Mouse (Mus musculus) hindbrain, embryonic 14.5 days (tissue): ENCODE measurements around the gene Pkdrej. TPM values are rescaled to one million over a fixed set of nuclear protein-coding genes. Genes with fewer than 3 reads are reported as not detected.
A peak's percentile ranks its signal among the peaks of the same experiment; 100 is the strongest.

Source experiments
- ATAC-seq: fragments of 200-750 bp; cut with Nextera tagmentation; 2 replicates; pipeline ENCODE4 v1.8.0; 2017; ENCODE audit warnings: moderate number of reproducible peaks, mild to moderate bottlenecking, moderate TSS enrichment, moderate library complexity; ENCODE audit not compliant: low FRiP score
- DNase-seq: peaks from one replicate; pipeline ENCODE4 v3.0.0-alpha.2; 2015; ENCODE audit warnings: low spot score
- H3K27ac ChIP-seq: fragments of 300-500 bp; sonication (generic); 2 replicates; pipeline ENCODE4 v1.5.1; 2014; ENCODE audit warnings: mild to moderate bottlenecking, moderate library complexity
- H3K27me3 ChIP-seq: fragments of 300-500 bp; sonication (generic); 2 replicates; pipeline ENCODE4 v1.6.1; 2014; ENCODE audit warnings: mild to moderate bottlenecking, low read length, mixed read lengths; ENCODE audit not compliant: control insufficient read depth, insufficient read depth
- H3K36me3 ChIP-seq: fragments of 300-500 bp; sonication (generic); replicated peaks from 2 replicates; pipeline ENCODE4 v1.6.1; 2014; ENCODE audit not compliant: control insufficient read depth, insufficient read depth
- H3K4me1 ChIP-seq: fragments of 300-500 bp; sonication (generic); replicated peaks from 2 replicates; pipeline ENCODE4 v1.6.1; 2014; ENCODE audit warnings: antibody characterized with exemption, low read length, mixed read lengths; ENCODE audit not compliant: control insufficient read depth, insufficient read depth
- H3K4me2 ChIP-seq: fragments of 300-500 bp; sonication (generic); replicated peaks from 2 replicates; pipeline ENCODE4 v1.6.1; 2014; ENCODE audit warnings: mild to moderate bottlenecking, moderate library complexity
- H3K4me3 ChIP-seq: fragments of 300-500 bp; sonication (generic); replicated peaks from 2 replicates; pipeline ENCODE4 v1.5.1; 2014; ENCODE audit warnings: mild to moderate bottlenecking, low read length
- H3K9ac ChIP-seq: fragments of 300-500 bp; sonication (generic); 2 replicates; pipeline ENCODE4 v1.6.1; 2014
- H3K9me3 ChIP-seq: fragments of 300-500 bp; sonication (generic); 2 replicates; pipeline ENCODE4 v1.6.1; 2016; ENCODE audit warnings: low read length; ENCODE audit not compliant: control insufficient read depth
- WGBS: fragments of 180-500 bp; shearing (Covaris S2); extraction: QIAGEN DNeasy Blood & Tissue Kit; methylation state at CpG from one replicate; pipeline ENCODE4 v1.1.7; 2014; 5-methylcytosine and 5-hydroxymethylcytosine counted together
- polyA plus RNA-seq: library from polyadenylated mRNA; unstranded; fragments of >200 nt; fragmentation: Nextera tagmentation; extraction: Ambion mirVana; gene quantifications from 2 replicates; pipeline ENCODE4 v1.2.1, GENCODE M21; 2014

Gene Pkdrej
- polyA plus RNA-seq, 1 experiment from 2014 or later: 0.11 TPM

DNA sequence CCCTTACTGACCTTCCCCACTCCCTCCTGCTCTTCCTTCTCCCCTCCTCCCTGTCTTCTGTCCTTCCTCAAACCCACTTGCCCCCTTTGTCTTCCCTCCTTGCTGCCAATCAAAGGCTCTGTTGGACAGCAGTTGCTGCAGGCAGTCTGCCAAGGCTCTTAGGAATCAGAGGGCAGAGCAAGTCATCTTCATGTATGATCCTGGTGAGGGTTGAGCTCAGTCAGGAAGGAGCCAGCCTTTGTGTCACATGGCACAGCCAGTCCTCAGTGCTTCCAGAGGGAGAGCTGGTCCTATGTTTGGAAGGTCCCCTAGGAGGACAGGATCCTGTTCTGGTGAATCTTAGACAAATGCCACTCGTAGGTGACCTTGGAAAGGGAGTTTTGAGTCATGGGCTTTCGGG, 18.6 kb downstream of the Pkdrej start:
- no peaks in the 10 kb centered on the region for H3K36me3 ChIP-seq

DNA sequence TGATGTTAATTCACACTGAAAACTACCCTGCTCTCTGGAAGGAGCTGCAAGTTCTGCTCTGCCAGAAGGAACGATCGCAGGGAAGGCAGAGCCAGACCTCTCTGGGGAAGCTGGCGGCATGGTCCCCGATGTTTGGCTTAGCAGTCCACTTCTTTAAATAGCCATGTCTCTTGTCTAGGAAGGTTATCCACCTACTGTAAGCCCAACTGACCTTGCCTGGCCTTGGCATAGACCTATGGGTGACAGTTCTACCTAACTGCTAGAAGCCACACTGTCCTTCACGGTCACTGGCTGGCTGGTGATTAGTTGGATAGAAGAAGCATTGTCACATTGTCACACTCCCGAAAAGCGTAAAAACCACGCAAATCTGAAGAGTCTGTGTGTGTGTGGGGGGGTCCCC, 22.9 kb downstream of the Pkdrej start:
- Histone ChIP-seq H3K4me2 (no peak overlapping the region), H3K36me3 (no peaks in the 10 kb centered on the region), H3K9me3 (no peaks in the 10 kb centered on the region), H3K9ac (no peak overlapping the region), H3K27ac (no peak overlapping the region), H3K4me3 (no peak overlapping the region), H3K4me1 (no peaks in the 10 kb centered on the region), H3K27me3 (no peaks in the 10 kb centered on the region)
- no peak for ATAC-seq
- WGBS: 94% methylated on average over 8 of the region's 8 CpGs
- no peak for DNase-seq

More for the DNA sequence above, 18.6 kb downstream of the Pkdrej start:
- ATAC-seq (no peak), DNase-seq (peak; percentile 24)
- Histone ChIP-seq H3K27ac (no peak overlapping the region), H3K27me3 (no peaks in the 10 kb centered on the region), H3K4me1 (no peaks in the 10 kb centered on the region), H3K9ac (no peak overlapping the region), H3K4me3 (no peak overlapping the region), H3K9me3 (no peaks in the 10 kb centered on the region), H3K4me2 (no peak overlapping the region)
- WGBS: 88% methylated on average over 2 of the region's 2 CpGs

DNA sequence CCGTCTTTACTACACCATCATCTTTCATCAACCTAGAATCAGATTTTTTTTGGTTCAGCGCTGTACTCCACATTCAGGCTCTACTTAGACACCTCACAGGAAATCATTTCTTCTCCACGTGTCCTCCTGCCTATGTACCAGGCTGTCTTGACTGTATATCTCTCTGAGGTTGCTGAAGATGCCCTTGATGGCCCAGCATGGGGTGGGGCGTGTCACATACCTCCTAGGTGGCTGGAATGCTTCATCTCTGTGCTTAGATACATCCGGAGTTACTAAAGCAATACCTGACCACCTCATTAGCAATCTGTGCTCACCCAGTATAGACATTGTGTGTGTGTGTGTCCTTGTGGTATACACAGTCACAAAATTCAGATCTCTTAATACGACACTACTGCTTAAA, 26.0 kb downstream of the Pkdrej start:
- WGBS: 84% methylated on average over 6 of the region's 6 CpGs
- Histone ChIP-seq H3K4me3 (no peak overlapping the region), H3K27me3 (no peaks in the 10 kb centered on the region), H3K4me1 (no peaks in the 10 kb centered on the region), H3K9me3 (no peaks in the 10 kb centered on the region), H3K36me3 (no peaks in the 10 kb centered on the region), H3K27ac (no peak overlapping the region), H3K9ac (no peak overlapping the region), H3K4me2 (no peak overlapping the region)
- ATAC-seq (no peak), DNase-seq (no peak)

DNA sequence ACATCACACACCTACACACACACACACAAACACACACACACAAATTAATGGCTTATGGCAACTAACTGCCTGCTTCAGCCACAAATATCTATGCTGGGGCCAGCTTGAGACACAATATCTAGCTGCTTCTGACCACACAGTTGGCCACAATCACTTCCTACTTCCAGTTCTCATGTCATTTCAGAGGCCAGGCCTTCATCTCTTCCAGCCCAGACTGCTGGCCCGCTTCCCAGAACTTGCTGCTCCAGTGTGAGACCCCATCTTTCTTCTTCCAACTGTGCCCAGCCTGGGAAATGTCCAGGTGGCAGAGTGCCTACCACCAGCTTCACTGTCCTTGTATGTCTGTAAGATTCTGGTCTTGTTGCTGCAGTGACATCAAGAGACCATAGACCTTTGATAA, 28.7 kb downstream of the Pkdrej start:
- H3K27ac ChIP-seq: no peak overlapping the region
- peak; percentile 24 for DNase-seq

DNA sequence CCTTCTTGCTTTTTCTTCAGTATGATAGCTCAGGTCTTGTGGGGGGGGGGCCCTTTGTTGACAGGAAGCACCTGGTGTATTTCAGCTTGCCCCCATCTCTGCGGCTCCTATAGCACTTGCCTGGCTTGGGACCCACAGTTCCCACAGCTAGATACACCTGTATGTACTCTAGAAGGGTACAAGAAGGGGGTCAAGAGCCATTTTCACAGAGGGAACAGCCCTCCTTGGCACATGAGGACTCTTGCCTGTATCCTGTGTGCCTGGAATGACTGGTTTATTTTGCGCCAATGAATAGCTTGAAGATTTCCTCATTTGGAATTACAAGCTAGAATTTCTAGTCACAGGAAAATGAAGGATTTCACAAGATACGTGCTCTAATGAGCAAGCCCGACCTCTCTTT, 30.1 kb downstream of the Pkdrej start:
- Histone ChIP-seq H3K27me3 (no peaks in the 10 kb centered on the region), H3K36me3 (no peaks in the 10 kb centered on the region), H3K4me3 (no peak overlapping the region), H3K27ac (no peak overlapping the region), H3K4me1 (no peaks in the 10 kb centered on the region), H3K4me2 (no peak overlapping the region), H3K9me3 (no peaks in the 10 kb centered on the region), H3K9ac (no peak overlapping the region)
- DNase-seq: no peak
- ATAC-seq: no peak
- 91% methylated on average over 4 of the region's 4 CpGs for WGBS

More for the DNA sequence above, 28.7 kb downstream of the Pkdrej start:
- 68% methylated on average over 1 of the region's 1 CpGs for WGBS
- Histone ChIP-seq H3K4me2 (no peak overlapping the region), H3K9ac (no peak overlapping the region), H3K4me3 (no peak overlapping the region), H3K36me3 (no peaks in the 10 kb centered on the region), H3K4me1 (no peaks in the 10 kb centered on the region), H3K9me3 (no peaks in the 10 kb centered on the region), H3K27me3 (no peaks in the 10 kb centered on the region)
- ATAC-seq: no peak

DNA sequence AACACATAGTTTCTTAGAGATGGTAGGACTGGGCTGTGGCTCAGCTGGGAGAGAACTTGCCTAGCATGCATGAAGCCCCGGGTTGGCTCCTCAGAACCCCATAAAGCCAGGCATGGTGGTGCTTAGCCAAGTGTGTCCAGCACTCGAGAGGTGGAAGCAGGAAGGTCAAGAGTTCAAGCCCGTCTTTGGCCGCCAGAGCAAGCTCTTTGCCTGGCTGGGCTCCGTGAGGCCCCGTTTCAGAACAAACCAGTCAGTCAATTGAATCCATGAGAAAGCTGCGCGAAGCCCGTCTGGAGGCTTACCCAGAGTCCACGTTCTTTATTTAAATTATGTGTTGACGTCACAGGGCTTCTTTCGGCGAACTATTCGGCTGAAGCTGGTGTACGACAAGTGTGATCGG, 32.9 kb downstream of the Pkdrej start:
- Histone ChIP-seq H3K4me2 (no peak overlapping the region), H3K27me3 (no peaks in the 10 kb centered on the region), H3K9me3 (no peaks in the 10 kb centered on the region), H3K4me1 (no peaks in the 10 kb centered on the region), H3K27ac (no peak overlapping the region), H3K9ac (no peak overlapping the region), H3K36me3 (no peaks in the 10 kb centered on the region), H3K4me3 (no peak overlapping the region)
- 75% methylated on average over 16 of the region's 16 CpGs for WGBS
- DNase-seq: no peak
- ATAC-seq: no peak

DNA sequence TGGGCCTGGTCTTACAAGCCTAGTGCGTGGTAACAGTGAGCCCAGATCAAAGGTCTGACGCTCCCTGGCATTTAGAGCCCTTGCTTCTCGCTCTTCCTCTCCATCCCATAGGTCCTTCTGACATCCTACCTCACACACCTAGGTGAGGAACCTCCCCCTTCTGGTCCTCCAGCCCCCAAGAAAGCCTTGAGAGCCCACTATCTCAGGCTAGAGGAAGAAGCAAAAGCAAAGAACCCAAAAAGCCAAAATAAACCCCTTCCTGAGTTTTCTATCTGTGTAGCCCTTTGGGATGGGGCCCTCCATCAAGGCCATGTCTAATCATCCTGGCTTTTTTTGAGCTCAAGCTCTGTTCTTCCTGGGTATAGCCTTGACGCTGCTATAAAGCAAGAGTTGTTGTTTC, 33.5 kb downstream of the Pkdrej start:
- no peak for DNase-seq
- 92% methylated on average over 4 of the region's 4 CpGs for WGBS
- Histone ChIP-seq H3K9ac (no peak overlapping the region), H3K27me3 (no peaks in the 10 kb centered on the region), H3K4me1 (no peaks in the 10 kb centered on the region), H3K27ac (no peak overlapping the region), H3K4me3 (no peak overlapping the region), H3K4me2 (no peak overlapping the region), H3K9me3 (no peaks in the 10 kb centered on the region), H3K36me3 (no peaks in the 10 kb centered on the region)
- no peak for ATAC-seq

DNA sequence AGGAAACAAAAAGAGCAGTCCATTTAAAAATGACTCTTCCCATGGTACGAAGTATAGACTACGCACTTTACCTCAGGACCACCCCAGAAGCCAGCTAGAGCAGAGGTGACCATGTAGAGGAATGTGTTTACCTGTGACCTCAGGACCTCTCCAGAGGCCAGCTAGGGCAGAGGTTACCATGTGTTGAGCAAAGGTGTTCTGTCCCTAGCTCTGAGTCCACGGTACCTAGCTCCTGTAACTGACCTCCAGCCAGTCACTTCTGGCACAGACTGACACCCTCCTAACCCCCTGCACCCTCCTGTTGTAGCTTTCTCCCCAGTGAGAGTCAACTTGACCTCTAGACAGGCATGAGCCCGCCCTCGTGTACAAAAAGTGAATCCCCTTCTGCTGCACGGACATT, 34.1 kb downstream of the Pkdrej start:
- no peak overlapping the region for H3K27ac ChIP-seq
- WGBS: 95% methylated on average over 6 of the region's 6 CpGs
- no peaks in the 10 kb centered on the region for H3K27me3 ChIP-seq
- H3K36me3 ChIP-seq: no peaks in the 10 kb centered on the region
- no peak overlapping the region for H3K4me3 ChIP-seq
- H3K9ac ChIP-seq: no peak overlapping the region
- H3K4me1 ChIP-seq: no peaks in the 10 kb centered on the region
- ATAC-seq (no peak), DNase-seq (no peak)
- H3K9me3 ChIP-seq: no peaks in the 10 kb centered on the region
- H3K4me2 ChIP-seq: no peak overlapping the region

DNA sequence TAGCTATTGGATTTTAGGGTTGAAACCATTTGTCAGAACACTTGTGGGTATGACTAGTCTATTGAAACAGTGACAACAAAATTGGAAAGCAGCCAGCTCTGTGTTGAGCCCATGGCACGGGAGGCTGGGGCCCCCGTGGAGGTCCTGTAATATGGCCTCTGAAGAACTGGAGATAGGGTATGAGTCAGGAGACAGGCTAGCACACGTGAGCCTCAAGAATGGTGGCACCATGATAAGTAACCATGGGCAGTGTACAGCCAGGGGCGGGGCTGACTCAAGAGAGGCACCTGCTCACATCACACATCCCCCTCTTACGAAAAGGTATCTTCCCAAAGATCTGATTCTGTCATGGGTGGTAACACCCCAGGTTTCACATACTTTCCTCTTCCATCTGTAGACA, 34.8 kb downstream of the Pkdrej start:
- DNase-seq: no peak

DNA sequence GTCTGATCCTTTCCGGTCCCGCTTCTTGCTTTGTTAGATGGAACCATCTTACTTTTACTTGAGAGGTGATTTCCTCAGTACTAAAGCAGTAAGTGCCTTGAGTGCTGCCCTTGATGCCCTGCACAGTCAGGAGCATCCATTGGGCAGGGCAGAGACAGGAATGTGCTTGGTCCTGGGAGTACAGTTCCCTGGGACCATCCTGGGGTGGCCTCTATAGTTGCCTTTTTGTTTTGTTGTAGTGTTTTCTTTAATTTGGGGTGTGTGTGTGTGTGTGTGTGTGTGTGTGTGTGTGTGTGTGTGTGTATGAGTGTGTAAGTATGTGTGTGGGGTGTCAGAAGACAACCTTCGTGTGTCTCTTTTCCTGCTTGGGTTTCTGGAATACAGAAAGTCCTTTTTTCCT, 37.2 kb downstream of the Pkdrej start:
- Histone ChIP-seq H3K9ac (no peak overlapping the region), H3K27me3 (no peaks in the 10 kb centered on the region), H3K4me1 (no peaks in the 10 kb centered on the region), H3K36me3 (no peaks in the 10 kb centered on the region), H3K9me3 (no peaks in the 10 kb centered on the region), H3K4me2 (no peak overlapping the region), H3K4me3 (no peak overlapping the region), H3K27ac (no peak overlapping the region)
- 90% methylated on average over 3 of the region's 3 CpGs for WGBS
- DNase-seq (no peak), ATAC-seq (no peak)

More for the DNA sequence above, 34.8 kb downstream of the Pkdrej start:
- H3K4me3 ChIP-seq: no peak overlapping the region
- H3K4me2 ChIP-seq: no peak overlapping the region
- WGBS: 75% methylated on average over 5 of the region's 5 CpGs
- no peak overlapping the region for H3K27ac ChIP-seq
- H3K36me3 ChIP-seq: no peaks in the 10 kb centered on the region
- no peak overlapping the region for H3K9ac ChIP-seq
- ATAC-seq: no peak
- no peaks in the 10 kb centered on the region for H3K4me1 ChIP-seq
- H3K9me3 ChIP-seq: no peaks in the 10 kb centered on the region
- no peaks in the 10 kb centered on the region for H3K27me3 ChIP-seq
